ENCODE assay signal across 1 mouse cellular context in the genomic region with DNA sequence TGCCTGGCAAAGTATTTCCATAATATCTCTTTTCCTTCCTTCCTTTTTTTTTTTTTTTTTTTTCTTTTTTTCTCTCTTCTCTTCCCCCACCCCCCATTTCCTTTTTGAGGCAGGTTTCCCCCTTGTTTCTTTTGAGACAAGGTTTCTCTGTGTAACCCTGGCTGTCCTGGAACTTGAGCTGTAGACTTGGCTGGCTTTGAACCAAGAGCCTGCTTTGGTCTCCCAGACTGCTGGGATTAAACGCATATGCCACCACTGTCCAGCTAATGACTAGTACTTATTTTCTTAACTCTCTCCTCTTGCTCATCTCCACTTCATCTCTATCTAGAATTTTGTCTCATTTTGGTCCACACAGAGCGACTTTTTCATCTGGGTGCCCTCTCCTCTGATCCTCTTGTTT.
TF ChIP-seq lines count a peak whose summit lies in the region.

No protein-coding gene starts in this region.

TF ChIP-seq in C2C12, 6 proteins besides CTCF, POLR2A, EP300 and RAD21 (continued from another document):
- TF ChIP-seq CEBPB (IDR thresholded peaks at IDR 0.05; ENCODE audit: low read depth): no peak
TF ChIP-seq in C2C12: peak in this region for 0.
